Mouse (Mus musculus): Measurements from ENCODE around the gene Grm6. TPM values are rescaled to one million over a fixed set of nuclear protein-coding genes. Genes with fewer than 3 reads are reported as not detected.

The Grm6 gene
- total and polyA plus RNA-seq, 3 experiments, result 0.08 to 1.0 (median 0.23) TPM

DNA sequence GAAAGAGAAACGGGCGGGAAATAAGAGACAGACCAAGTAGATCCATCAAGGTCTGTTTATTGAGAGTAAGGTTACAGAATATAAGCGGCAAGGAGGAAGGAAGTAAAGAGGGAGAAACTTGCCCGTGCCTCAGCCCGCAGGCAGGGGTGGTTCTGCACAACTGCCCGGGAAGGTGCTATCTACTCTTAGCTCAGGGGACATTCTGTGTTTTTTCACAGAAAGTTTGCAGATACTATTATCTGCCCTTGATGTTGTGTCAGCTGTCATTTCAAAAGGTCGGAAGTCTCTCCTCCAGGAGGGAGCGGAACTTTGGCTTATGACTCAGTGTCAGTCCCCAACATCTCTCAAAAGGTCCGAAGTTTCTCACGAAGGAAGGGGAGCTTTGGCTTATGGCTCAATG is 1.2 kb upstream of the Grm6 start:
- dilution Hi-C loops (cut with MboI; ENCODE audit: extremely low pct_ligation_motif_present, extremely low pct_unique_long_range_greater_than_20kb, low sequenced_read_pairs), result no loop called here
- Histone ChIP-seq H3K9me3 (replicated peaks; ENCODE audit: low read length) (peaks cover 17% of the 10 kb centered on the region), H3K4me2 (ENCODE audit: insufficient read depth, low read depth, poor library complexity, severe bottlenecking) (peak overlapping the region; percentile 76), H3K36me3 (replicated peaks in 1 of 2; ENCODE audit: control insufficient read depth in 1 of 2, insufficient read depth in 1 of 2, low read length in 1 of 2) (no peaks in the 10 kb centered on the region), H3K27me3 (replicated peaks) (peaks cover 19% of the 10 kb centered on the region), H3K79me2 (replicated peaks; ENCODE audit: control insufficient read depth, extremely low read depth, insufficient read depth, poor library complexity, severe bottlenecking) (no peaks in the 10 kb centered on the region), H3K4me3 (replicated peaks in 1 of 3; ENCODE audit: low read depth in 2 of 3, low read length in 2 of 3, poor library complexity in 1 of 3) (peak overlapping the region in 2 of 3 experiments; percentile 12 to 30), H3K4me1 (ENCODE audit: control insufficient read depth in 1 of 2, insufficient read depth in 2 of 2) (peaks cover 19 to 47% of the 10 kb centered on the region in 2 experiments), H3K9ac (ENCODE audit: insufficient read depth, low read depth) (no peak overlapping the region), H3K27ac (ENCODE audit: insufficient read depth, low read depth) (no peak overlapping the region)
- no peak for DNase-seq (ENCODE audit: extremely low read depth)
- TF ChIP-seq EP300 (IDR thresholded peaks at IDR 0.05; ENCODE audit: low read length) (peak; percentile 42), ETS1 (conservative IDR thresholded peaks at IDR 0.05; ENCODE audit: low read depth, low read length) (peak; percentile 23; the same call in 1 of the 2 replicates), NELFE (IDR thresholded peaks at IDR 0.05; ENCODE audit: low read depth, low read length) (no peak), BHLHE40 (IDR thresholded peaks at IDR 0.05; ENCODE audit: low read depth, low read length) (peak; percentile 59)
- in situ Hi-C loops (cut with MboI; ENCODE audit: low pct_ligation_motif_present, low pct_unique_long_range_greater_than_20kb, low sequenced_read_pairs), result no loop called here

DNA sequence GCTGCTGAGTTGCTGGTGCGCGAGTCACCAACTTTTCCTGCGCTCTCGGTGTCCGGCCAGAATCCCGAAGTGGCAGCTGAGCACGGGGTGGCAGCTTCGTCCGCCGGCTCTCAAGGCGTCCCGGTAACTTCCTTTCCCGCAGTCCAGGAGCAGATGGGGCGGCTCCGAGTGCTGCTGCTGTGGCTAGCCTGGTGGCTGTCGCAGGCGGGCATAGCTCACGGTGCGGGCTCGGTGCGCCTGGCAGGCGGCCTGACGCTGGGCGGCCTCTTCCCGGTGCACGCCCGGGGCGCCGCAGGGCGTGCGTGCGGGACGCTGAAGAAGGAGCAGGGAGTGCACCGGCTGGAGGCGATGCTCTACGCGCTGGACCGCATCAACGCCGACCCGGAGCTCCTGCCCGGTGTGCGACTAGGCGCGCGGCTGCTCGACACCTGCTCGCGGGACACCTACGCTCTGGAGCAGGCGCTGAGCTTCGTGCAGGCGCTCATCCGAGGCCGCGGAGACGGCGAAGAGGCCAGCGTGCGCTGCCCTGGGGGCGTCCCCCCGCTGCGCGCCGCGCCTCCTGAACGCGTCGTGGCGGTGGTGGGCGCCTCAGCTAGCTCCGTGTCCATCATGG is 610 bp downstream of the Grm6 start:
- no peak for DNase-seq (ENCODE audit: extremely low read depth)
- in situ Hi-C loops (cut with MboI; ENCODE audit: low pct_ligation_motif_present, low pct_unique_long_range_greater_than_20kb, low sequenced_read_pairs) (no loop called here), dilution Hi-C loops (cut with MboI; ENCODE audit: extremely low pct_ligation_motif_present, extremely low pct_unique_long_range_greater_than_20kb, low sequenced_read_pairs) (no loop called here)
- Histone ChIP-seq H3K27me3 (replicated peaks) (peaks cover 19% of the 10 kb centered on the region), H3K4me2 (ENCODE audit: insufficient read depth, low read depth, poor library complexity, severe bottlenecking) (peak overlapping the region; percentile 76), H3K4me1 (ENCODE audit: control insufficient read depth in 1 of 2, insufficient read depth in 2 of 2) (peaks cover 19 to 42% of the 10 kb centered on the region in 2 experiments), H3K27ac (ENCODE audit: insufficient read depth, low read depth) (no peak overlapping the region), H3K36me3 (replicated peaks in 1 of 2; ENCODE audit: control insufficient read depth in 1 of 2, insufficient read depth in 1 of 2, low read length in 1 of 2) (no peaks in the 10 kb centered on the region), H3K9me3 (replicated peaks; ENCODE audit: low read length) (peaks cover 17% of the 10 kb centered on the region), H3K4me3 (replicated peaks in 1 of 3; ENCODE audit: low read depth in 2 of 3, low read length in 2 of 3, poor library complexity in 1 of 3) (peak overlapping the region in 2 of 3 experiments; percentile 9 to 10), H3K79me2 (replicated peaks; ENCODE audit: control insufficient read depth, extremely low read depth, insufficient read depth, poor library complexity, severe bottlenecking) (no peaks in the 10 kb centered on the region), H3K9ac (ENCODE audit: insufficient read depth, low read depth) (no peak overlapping the region)
- TF ChIP-seq USF1 (IDR thresholded peaks at IDR 0.05; ENCODE audit: low read depth, low read length) (no peak), CTCF (conservative IDR thresholded peaks at IDR 0.05 in 1 of 2, IDR thresholded peaks at IDR 0.05 in 1 of 2; ENCODE audit: low read depth in 2 of 2, low read length in 2 of 2) (no peak), UBTF (IDR thresholded peaks at IDR 0.05; ENCODE audit: low read depth, low read length) (peak; percentile 57; the same call in 1 of the 2 replicates), RCOR1 (conservative IDR thresholded peaks at IDR 0.05; ENCODE audit: low read depth, low read length) (no peak), EP300 (IDR thresholded peaks at IDR 0.05; ENCODE audit: low read length) (no peak), ZKSCAN1 (IDR thresholded peaks at IDR 0.05; ENCODE audit: borderline replicate concordance, low read depth, low read length) (no peak), MAFK (IDR thresholded peaks at IDR 0.05; ENCODE audit: insufficient replicate concordance, low read length) (no peak)

DNA sequence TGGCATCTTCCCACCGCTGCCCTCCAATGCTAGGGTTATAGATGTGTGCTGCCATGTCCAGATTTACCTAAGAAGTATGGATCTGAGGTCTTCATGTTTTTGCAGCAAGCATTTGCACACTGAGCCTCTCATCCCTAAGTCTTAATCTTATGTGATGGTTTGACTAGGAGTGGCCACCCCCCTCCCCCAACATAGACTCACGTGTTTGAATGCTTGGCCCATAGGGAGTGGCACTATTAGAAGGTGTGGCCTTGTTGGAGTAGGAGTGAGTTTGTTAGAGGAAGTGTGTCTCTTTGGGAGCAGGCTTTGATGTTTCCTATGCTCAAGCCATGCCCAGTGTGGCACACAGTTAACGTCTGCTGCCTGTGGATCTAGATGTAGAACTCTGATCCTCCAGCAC is 28.2 kb downstream of the Grm6 start:
- Histone ChIP-seq H3K79me2 (replicated peaks; ENCODE audit: control insufficient read depth, extremely low read depth, insufficient read depth, poor library complexity, severe bottlenecking) (no peaks in the 10 kb centered on the region), H3K36me3 (replicated peaks in 1 of 2; ENCODE audit: control insufficient read depth in 1 of 2, insufficient read depth in 1 of 2, low read length in 1 of 2) (no peaks in the 10 kb centered on the region), H3K27ac (ENCODE audit: insufficient read depth, low read depth) (no peak overlapping the region), H3K9ac (ENCODE audit: insufficient read depth, low read depth) (no peak overlapping the region), H3K27me3 (replicated peaks) (peaks cover 23% of the 10 kb centered on the region), H3K4me2 (ENCODE audit: insufficient read depth, low read depth, poor library complexity, severe bottlenecking) (no peak overlapping the region), H3K9me3 (replicated peaks; ENCODE audit: low read length) (peaks cover 21% of the 10 kb centered on the region), H3K4me1 (ENCODE audit: control insufficient read depth in 1 of 2, insufficient read depth in 2 of 2) (no peaks in the 10 kb centered on the region), H3K4me3 (replicated peaks in 1 of 3; ENCODE audit: low read depth in 2 of 3, low read length in 2 of 3, poor library complexity in 1 of 3) (no peak overlapping the region)
- no peak for DNase-seq (ENCODE audit: extremely low read depth)
- in situ Hi-C loops (cut with MboI; ENCODE audit: low pct_ligation_motif_present, low pct_unique_long_range_greater_than_20kb, low sequenced_read_pairs) (no loop called here), dilution Hi-C loops (cut with MboI; ENCODE audit: extremely low pct_ligation_motif_present, extremely low pct_unique_long_range_greater_than_20kb, low sequenced_read_pairs) (no loop called here)
- no peak for TF ChIP-seq MAX (IDR thresholded peaks at IDR 0.05; ENCODE audit: low read length)
- no peak for TF ChIP-seq USF1 (IDR thresholded peaks at IDR 0.05; ENCODE audit: low read depth, low read length)
- no peak for TF ChIP-seq MAFK (IDR thresholded peaks at IDR 0.05; ENCODE audit: insufficient replicate concordance, low read length)
- TF ChIP-seq TBP (conservative IDR thresholded peaks at IDR 0.05; ENCODE audit: low read depth, low read length), result no peak
- TF ChIP-seq ELF1 (IDR thresholded peaks at IDR 0.05; ENCODE audit: low read depth, low read length), result no peak
- TF ChIP-seq NRF1 (IDR thresholded peaks at IDR 0.05; ENCODE audit: low read depth, low read length), result no peak
- no peak for TF ChIP-seq SMC3 (IDR thresholded peaks at IDR 0.05; ENCODE audit: low read depth, low read length)
- no peak for TF ChIP-seq POLR2AphosphoS2 (IDR thresholded peaks at IDR 0.05; ENCODE audit: low read depth, low read length)
- TF ChIP-seq MYC (IDR thresholded peaks at IDR 0.05; ENCODE audit: low read depth, low read length), result no peak
- TF ChIP-seq UBTF (IDR thresholded peaks at IDR 0.05; ENCODE audit: low read depth, low read length), result no peak
- no peak for TF ChIP-seq MEF2A (IDR thresholded peaks at IDR 0.05; ENCODE audit: borderline replicate concordance, low read depth, low read length)
- TF ChIP-seq MAZ (IDR thresholded peaks at IDR 0.05; ENCODE audit: low read depth, low read length), result no peak
- TF ChIP-seq PAX5 (IDR thresholded peaks at IDR 0.05; ENCODE audit: low read length), result no peak

Data from CH12.LX (cell line).